Mouse (Mus musculus) megakaryocyte-erythroid progenitor cell, adult 5-6 weeks (primary cell): ENCODE measurements around the gene Rd3. TPM values are rescaled to one million over a fixed set of nuclear protein-coding genes. Genes with fewer than 3 reads are reported as not detected.

Experiments
- ATAC-seq: replicated peaks from 2 replicates; pipeline ENCODE4 v1.8.0; 2016; ENCODE audit warnings: mild to moderate bottlenecking, inconsistent platforms; ENCODE audit not compliant: severe bottlenecking, poor library complexity, low FRiP score, low TSS enrichment
- total RNA-seq, 2 experiments: library from RNA; stranded (forward) in 1 of 2; stranded (reverse) in 1 of 2; fragments of 200-1000, 215-1000 nt in 1 of 2; fragments of >200 nt in 1 of 2; fragmentation: Nextera tagmentation in 1 of 2; gene quantifications; 2 replicates each; pipeline ENCODE4 v1.2.3; 2014 to 2017

Rd3 gene
- total RNA-seq, 2 experiments from 2014 or later: not detected

DNA sequence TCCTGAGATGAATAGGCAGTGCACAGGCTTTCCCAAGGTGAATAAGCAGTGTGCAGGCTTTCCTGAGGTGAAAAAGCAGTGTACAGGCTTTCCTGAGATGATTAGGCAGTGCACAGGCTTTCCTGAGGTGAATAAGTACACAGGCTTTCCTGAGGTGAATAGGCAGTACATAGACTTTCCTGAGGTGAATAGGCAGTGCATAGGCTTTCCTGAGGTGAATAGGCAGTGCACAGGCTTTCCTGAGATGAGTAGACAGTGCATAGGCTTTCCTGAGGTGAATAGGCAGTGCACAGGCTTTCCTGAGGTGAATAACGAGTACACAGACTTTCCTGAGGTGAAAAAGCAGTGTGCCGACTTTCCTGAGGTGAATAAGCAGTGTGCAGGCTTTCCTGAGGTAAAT lies 16.2 kb upstream of the Rd3 start:
- ATAC-seq: no peak

DNA sequence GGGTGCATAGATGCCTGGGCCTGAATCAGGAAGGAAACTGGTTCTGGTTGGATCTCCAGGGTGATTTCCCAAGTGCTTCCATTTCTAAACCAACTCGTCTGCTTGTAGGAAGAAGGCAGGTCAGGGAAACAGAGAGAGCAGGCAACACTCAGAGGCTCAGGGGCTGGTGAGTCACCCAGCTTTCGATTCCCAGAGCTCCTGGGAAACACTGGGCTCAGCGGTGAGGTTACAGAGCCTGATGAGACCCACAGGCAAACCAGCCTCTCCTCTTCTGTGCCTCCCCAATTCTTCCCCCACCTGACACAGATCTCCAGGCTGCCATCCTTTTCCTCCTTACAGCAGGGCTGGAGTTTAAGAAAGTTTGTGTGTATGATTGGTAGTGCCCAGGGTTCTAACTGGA lies 13.8 kb upstream of the Rd3 start:
- no peak for ATAC-seq

DNA sequence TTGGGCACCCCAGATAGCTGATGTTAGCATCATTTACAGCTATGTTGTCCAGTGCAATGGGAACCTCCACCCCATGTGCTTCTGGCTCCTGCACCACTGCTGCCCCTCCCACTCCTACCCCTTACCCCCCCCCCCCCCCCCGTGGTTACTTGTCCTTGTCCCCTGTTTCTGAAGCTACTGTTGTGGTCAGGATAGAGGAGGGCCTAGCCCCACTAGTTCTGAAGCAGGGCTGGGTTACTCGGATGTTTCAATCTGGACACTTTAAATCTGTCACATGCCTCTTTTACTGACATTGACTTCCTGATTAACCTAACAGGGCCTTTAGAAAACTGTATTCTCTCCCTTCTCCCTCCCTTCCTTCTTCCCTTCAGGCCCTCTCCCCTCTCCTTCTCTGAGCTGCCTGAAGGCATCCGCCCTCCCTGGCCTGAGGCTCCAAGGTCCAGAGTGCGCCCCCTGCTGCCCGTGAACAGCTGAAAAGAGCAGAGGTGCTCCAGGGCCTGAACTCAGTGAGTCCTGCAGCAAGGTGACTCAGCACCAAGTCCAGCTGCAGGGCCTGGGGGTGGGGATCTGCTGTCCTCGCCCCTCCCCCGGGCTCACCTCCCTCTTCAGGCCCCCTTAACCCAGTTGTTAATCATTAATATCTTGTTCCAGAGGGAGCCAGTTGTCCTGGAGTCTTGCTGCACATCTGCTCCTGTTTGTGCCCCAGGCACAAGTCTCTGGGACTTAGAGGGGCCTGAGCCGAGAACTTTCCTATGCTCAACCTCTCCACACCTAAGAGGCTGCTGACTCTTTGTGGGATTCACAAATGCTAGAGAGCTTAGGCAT lies 13.0 kb upstream of the Rd3 start:
- ATAC-seq: peak; percentile 87

DNA sequence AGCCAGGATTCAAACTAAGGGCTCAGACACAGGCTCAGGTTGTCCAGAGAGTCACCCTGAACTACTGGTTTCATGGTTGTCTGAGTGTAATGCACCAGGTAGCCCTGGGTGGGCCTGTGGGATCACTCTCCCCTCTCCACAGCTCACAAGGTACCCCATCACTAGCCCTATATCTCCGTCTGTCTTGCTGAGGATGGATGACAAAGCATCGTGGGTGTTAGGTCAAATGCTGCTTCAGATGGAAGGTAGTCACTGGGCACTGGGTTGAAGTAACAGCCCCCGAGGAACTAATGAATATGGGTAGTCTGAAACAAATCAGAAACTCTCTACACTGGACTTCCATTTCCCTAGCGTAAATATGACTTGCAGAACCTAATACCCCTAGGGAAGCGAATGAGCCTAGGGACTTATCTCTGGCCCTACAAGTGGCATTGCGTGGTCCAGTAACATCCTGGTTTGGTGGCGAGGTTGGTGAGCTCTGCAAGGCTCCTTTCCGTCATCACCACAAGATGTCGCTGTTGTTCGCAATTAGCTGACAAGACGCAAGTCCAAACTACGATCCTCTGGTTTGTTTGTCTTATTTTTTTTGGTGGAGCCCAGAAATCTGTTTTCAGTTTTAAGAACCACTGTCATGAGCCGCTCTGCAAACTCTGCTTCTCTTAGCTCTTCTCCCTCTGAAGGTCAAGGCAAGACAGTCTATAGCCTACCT lies 12.2 kb upstream of the Rd3 start:
- peak; percentile 83 for ATAC-seq

DNA sequence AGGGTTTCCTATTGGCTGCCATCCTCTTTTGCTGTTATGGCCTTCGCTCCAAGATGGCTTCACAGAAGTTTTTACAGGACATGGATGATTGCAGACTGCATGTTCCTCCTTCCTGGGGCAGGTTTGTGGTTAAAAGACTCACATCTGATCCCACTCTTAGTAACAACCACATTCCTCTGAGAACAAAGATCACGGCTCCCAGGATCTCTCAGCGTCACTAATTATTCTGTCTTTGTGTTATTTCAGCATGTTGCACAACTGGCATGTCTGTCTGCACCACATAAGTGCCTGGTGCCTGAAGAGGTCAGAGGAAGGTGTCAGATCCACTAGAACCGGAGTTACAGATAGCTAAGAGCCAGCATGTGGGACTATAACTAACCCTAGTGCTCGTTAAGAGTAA lies 7.2 kb upstream of the Rd3 start:
- no peak for ATAC-seq

DNA sequence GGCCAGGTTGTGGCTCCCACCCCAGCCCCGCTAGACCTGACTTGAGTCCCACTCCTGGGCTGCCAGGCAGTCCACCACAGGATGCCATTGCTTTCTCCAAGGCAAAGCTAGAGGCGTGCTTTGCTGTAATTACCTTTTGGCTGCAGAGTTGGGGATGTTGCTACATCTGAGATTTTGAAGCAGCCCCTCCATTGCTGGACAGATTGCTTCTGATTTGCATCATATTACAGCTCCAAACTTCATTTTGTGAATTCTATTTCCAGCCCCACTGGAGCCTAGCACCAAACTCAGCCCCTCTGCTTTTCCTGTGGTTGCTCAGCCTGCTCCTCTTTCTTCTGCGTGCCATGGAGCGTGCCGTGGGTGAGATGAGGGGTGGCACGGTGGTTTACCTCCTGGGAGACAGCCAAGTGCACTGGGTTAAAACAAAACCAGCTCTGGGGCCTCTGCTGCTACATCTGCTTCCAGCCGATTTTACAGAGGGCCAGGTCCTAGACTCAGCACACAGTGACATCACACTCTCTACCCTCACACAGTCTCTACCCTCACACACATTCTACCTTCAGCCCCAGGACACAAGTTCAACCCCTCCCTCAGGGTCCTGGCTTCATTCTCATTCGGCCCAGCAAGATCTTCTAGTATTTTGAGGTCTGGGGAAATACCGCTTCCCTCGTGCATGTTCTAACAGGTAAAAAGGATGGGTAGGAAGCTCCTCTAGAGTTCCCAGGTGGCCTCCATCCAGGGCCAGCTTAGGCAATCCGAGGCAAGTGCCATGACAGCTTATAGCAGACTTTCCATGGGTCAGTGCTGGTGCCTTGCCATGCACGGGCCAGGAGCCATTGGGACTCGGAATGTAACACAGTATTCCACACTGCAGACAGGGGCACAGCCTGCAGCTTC lies 2.4 kb upstream of the Rd3 start:
- no peak for ATAC-seq

DNA sequence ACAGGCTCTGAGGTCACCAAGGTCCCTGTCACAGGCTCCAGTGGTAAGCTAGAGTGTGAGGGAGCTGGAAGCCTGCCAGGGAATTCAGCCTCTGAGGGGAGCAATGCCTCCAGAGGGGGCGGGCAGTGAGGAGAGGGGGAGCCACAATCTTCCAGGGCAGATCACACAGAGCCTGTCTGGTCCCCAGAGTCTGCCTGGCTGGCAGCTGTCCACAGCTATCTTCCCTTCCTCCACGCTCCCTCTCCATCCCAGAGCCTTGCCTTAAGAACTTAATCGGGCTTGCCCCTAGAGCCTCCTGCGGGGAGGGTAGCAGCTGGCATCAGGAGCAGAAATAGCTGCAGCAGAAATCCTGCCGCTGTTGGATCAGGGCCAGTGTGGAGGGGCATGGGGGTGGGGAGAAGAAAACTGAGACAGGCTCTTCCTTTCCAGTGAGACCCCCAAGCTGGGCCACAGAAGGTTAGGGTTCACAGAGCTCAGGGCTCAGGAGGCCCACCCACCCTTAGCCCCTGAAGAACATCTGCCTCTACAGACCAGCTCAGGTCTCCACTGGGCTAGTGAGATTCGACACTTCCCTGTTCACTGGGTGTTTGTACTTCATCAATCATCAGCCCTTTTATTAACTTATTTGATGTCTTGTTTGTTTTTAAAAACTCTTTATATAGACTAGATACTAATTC lies 4.4 kb downstream of the Rd3 start:
- peak; percentile 42; the same call in 1 of the 2 replicates for ATAC-seq

DNA sequence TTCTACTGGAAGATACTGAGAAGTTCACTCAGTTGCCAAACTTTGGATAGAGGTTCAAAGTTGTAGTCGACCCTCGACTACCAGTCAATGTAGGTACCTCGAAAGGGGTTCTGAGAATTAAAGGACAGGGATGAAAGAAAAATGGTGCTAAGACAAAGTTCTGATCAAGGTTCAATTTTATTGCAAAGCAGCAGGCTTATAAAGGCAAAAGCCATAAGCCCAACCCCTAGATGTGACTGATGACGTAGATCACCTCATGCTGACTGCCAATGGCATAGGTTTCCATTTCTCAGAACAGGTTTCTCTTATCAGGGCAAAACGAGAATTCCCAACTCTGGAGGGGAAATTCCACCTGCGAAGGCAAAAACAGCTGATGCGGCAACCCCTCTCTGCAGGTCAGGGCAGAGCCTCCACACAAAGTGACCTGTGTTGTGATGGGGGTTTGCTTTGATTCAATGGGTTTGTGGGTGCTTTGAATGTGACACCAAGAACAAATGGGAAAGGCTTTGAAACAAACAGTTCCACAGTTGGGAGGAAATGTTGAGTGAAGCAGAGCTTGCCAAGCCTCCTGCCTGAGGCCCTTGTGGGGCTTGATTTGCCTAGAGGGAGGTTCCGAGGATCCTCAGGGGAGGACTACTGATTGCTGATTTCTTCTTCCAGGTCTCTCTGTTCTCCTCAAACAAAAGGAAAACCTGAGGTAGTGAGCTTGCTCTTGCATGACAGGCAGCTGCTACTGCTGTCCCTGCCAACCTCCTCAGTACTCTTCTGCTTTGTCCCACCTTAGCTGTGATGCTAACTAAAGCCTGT lies 9.7 kb downstream of the Rd3 start:
- no peak for ATAC-seq

DNA sequence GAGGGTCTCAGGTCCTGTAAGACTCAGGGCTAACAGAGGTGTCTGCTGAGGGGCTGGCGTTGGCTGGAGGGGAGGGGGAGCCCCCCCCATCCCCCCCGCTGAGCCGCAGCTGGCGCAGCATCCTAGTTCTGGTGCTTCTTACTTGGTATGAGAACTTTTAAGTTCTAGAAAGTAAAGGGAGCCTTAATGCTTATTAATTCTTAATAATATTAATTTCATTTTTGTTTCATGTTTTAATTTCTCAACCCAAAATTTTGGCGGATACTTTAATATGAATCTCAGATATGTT lies 10.3 kb downstream of the Rd3 start:
- ATAC-seq: no peak

DNA sequence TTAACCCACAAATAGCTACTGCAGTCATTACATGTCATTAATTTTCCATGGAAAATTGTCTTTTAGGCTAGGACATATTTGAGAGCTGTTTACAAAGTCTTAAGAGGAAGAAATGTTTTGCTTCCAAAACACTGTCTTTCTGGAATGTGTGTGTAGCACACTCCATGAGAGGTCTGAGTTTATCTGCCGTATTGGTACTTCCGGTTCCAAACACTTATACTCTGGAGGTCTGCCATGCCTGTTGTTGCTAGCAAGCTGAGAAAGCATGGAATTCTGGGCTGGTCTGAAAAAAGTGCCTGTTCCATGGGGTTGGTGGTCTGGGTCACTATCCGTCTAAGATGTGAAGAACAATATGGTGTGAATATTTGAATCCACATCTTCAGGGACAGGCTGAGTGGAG lies 11.5 kb downstream of the Rd3 start:
- ATAC-seq: no peak

DNA sequence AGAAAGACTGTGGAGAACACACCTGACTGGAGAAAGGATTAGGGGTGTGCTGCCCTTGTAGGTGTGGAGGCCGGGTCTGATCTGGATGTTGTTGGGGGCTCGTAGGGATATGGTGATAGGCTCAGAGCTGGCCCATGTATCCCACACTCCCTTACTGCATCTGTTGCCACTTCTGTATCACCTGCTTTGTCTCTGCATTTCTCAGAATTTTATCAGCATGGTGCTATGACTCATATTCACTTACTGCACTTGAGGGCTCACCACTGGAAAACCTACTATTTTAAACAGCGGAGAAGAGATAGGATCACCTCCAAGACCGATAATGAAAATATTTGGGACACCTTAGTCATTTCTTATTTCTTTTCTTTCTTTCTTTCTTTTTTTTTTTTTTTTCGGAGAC lies 11.9 kb downstream of the Rd3 start:
- no peak for ATAC-seq

DNA sequence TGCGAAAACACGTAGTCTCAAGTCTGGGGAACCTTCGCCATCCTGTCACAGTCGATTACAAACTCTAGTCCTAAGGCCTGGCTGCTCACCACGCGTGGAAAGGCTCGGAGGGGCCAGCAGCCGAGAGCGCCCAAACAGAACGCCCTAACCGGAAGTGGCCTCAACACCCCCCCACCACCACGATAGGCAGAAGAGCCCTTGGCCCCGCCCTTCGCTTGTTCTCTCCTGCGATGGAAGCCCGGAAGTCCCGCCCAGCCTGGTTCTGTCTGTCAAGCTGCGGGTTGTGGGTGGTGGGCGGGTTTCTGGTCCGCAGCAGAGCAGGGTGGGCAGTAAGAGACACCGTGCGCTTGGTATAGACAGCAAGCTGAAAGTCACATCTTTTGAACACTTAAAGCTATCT lies 12.8 kb downstream of the Rd3 start:
- peak; percentile 98 for ATAC-seq

DNA sequence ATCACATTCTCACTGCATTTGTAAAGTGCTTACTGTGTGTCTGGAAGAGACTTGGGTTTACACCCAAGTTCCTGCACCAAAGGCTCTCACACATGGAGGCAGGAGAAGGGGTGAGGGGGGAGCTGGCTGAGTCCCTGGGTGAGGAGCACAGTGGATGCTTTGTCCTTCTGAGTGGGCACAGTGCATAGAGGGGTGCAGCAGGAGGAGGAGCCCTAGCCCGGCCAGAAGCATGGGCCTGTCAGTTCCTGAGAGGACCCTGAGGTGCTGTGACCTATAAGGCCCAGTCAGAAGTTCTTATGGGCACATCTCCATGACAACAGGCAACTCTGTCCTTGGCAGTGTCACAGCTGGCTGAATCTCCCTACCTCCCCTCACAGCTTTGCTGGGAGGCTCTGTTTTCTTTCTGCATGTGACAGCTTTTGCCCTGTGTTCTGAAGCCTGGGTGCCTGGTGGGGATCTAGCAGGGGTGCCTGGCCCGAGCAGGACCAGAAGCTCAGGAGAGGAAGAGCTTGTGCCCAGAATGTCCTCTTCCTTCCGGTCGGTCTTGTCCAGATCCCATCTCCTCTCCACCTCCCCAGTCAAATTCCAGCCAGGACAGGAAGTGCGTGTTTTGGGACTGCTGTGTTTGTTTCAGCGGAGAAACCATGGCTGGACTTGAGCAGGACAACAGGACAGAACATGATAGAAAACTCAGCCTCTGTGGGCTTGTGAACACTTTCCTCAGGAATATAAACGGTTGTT lies 15.0 kb downstream of the Rd3 start:
- no peak for ATAC-seq

DNA sequence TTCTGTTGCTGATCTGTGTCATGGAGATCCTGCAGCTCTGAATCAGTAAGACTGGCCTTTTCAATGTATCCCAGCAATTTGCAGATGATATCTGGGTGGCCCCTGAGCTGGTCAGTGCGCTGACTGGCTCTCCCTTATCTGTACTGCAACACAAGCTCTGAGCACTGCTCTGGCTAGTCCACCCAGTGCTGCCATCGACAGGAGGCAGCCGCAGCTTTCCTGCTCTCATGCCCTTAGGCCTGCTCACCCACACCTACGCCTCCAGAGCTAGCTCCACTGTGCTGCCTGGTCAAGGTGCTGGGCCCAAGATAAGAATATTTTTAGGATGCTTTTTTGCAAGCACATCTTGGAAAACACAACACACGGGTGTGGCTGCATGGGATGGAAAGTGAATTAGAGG lies 17.3 kb downstream of the Rd3 start:
- ATAC-seq: peak; percentile 12

DNA sequence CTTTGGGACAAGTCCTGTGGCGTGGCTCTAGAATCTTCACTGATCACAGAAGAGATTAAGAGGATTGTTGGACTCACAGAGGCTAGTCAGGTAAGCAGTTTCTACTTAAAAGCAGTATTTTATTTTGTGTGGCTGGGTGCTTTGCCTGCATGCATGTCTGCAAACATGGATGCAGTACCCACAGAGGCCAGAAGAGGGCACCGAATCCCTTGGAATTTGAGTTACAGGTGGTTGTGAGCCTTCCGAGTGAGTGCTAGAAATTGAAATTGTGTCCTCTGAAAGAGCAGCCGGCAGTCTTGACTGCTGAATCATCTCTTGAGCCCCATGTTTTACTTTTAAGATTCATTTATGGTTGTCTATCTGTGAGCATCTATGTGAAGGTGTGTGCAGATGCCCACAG lies 18.3 kb downstream of the Rd3 start:
- peak; percentile 50; the same call in 1 of the 2 replicates for ATAC-seq

DNA sequence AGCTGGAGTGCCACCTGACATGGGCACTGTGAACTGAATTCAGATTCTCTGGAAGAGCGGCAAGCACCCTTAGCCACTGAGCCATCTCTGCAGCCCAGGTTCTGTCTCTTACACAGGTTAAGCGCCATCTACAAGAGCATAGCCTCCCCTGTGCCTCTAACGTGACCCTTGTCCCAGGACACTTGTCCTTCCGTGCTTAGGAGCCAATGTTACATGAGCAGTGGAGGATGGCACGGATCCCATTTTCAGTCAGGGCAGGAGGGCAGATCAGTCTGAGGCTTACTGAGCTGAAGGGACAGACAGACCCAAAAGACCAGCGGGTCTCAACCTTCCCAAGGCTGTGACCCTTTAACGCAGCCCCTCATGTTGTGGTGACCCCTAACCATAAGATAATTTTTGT lies 18.7 kb downstream of the Rd3 start:
- no peak for ATAC-seq

DNA sequence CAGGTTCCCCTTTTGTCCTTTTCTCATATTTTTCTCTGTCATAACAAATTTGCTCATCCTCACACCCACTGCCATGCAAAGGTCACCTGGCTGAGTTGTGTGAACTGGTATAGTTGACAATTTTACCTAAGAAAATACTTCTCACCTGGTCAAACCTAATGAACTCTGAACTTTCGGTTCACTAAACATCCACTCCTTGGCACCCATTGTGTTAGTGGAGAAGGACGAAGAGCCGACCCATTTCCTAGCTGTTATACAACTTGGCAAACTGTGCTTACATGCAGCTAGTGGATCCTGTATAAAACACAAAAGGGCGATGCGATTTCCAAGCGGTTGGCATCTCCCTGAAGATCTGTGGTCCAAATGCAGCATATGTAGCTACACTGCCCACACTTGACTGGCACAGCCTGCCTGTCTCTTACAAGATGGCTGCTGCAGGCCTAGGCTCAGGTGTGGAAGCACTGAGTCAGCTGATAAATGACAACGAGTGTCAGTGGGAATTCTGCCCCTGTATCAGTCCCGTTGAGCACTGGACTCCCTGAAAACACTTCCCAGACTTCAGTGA lies 19.5 kb downstream of the Rd3 start:
- ATAC-seq: no peak

DNA sequence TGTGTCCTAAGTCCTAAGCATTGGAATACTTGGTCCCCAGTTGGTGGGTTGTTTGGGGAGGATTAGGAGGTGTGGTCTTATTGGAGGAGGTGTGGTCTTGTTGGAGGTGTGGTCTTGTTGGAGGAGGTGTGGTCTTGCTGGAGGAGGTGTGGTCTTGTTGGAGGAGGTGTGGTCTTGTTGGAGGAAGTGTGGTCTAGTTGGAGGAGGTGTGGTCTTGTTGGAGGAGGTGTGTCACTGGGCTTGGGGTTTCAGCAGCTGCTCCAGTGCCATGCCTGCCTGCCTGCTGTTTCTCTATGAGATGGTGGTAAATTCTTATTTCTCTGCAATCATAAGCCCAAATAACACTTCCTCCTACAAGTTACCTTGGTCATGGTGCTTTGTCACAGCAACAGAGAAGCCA lies 21.9 kb downstream of the Rd3 start:
- peak; percentile 48; the same call in 1 of the 2 replicates for ATAC-seq
